Mouse (Mus musculus): ENCODE measurements at regions not wholly inside any gene's neighbourhood (a gene's known extent, or its start where the extent isn't known, plus 50 kb on each side); places are given as distances from the start of the nearest gene placed in this dataset.
"Not testable (repeated sequence)": the region's sequence is repeated elsewhere in the genome, so short reads cannot be mapped to it uniquely, and the experiment has no call there.

DNA sequence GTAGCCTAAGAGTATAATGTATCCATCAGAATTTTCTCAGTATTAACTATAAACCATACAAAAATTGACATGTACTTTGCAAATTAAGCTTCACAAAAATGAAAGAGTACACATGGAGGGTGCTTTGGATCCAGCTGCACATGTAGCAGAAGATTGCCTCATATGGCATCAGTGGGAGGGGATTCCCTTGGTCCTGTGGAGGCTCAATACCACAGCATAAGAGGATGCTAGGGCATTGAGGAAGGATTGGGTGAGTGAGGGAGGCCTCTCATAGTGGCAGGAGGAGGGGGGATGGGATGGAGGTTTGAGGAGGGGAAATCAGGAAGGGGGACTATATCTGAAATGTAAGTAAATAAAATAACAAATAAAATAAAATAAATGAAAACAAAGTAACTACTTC, 301.7 kb upstream of the Cntn5 start:
- DNase-seq (ENCODE audit: low read depth, low spot score), result no peak

DNA sequence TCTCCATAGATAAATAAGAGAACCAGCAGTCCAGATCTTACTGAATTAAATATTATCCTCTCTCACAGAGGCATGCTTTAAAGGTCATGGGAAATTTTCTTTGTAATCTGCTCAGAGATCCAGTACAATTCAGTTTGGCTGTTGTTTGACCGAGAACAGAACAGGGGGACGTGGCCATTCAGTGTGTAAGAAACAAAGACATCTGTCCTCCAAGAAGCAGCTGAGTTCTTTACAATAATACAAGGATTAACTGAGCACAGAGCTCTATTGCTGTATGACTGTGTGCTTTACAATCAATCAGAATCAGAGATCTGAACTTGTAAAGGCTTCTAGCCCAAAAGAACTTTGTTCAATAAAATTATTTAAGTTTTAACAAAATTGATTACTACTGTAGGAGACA, 287.6 kb upstream of the Cntn5 start:
- DNase-seq (ENCODE audit: low read depth, low spot score), result no peak

DNA sequence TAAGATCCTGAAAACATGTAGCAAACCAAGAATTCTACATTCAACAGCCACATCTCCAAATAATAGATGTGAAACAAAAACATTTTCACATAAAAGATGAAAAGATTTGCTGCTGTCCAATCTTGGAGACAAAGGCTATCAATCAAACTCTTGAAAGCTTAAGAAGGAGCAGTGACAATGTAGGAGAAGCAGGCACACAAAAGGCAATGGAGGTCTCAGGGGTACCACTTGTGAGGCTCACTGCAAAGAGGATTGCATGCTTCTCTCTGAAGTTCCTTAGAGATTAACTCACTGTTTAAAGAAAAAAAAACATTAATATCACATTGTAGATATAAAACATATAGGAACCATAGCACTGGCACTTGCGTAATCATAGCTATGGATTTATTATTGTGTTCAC, 241.2 kb upstream of the Cntn5 start:
- no peak for DNase-seq (ENCODE audit: low read depth, low spot score)

DNA sequence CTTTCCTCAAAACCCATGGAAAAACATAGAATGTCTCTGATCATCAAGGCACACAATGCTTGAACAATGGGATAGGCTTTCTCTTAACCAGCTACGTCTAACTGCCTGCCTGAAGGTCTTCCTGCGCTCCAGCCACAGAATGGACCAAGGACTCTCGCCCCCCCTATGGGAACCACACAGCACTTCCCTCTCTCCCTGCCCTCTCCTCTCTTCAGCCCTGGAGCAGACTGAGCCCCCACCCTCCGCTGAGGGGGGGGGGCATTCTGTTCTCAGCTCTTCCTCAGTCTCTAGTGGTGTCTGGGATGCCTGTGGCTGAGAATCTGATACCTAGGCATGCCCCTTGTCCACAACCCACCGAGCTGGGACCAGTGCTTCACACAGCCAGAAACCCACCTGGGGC, 222.3 kb upstream of the Cntn5 start:
- no peak for DNase-seq (ENCODE audit: low read depth, low spot score)

DNA sequence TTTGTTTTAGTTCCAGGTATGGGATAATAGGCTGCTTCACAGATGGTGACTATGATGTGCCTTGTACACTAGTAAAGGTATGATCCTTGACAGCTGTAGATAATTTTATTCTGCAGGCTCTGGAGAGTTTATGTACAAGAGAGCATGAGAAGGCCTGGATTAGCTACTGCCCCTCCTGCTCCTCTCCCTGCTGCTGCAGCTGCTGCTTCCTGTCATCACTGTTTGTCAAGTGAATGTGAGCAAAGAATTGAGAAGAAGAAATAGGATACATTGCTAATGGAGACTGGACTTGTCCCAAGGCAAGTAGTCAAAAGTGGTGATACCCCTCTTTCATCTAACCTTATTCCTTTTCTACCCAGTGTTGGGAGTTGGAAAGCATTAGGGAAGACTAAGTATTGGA, 214.6 kb upstream of the Cntn5 start:
- no peak for DNase-seq (ENCODE audit: low read depth, low spot score)

DNA sequence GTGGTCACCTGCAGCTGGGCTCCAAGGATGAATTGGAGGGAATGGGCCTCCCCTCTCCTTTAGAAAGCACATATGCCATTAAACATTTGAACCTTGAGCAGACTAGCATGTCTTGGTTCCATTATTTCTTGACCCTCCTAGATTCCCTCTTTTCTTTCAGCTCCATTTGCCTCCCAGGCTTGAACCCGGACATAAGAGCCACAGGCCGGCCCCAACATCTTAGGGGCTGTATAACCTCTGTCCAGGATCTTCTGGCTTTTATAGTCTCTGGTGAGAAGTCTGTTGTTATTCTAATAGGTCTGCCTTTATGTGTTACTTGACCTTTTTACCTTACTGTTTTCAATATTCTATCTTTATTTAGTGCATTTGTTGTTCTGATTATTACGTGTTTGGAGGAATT, 203.3 kb upstream of the Cntn5 start:
- DNase-seq (ENCODE audit: low read depth, low spot score), result not testable (repeated sequence)

DNA sequence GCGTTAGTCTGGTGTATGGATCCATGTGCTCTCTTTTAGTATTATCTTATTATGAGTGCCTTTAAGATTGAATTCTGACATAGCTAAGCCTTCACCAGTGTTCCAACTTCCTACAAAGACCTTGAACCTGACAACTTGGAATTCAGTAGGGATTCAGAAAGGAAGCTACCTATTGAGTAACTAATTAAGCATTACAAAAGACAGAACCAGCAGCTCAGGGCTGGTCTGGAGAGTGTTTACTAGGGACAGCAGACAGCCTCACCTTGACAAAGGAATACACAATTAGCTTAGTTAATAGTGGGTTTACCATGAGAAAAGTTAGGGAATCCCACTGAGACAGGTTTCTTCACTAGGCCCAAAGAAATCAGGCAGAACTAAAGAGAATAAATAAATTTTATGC, 202.6 kb upstream of the Cntn5 start:
- not testable (repeated sequence) for DNase-seq (ENCODE audit: low read depth, low spot score)

DNA sequence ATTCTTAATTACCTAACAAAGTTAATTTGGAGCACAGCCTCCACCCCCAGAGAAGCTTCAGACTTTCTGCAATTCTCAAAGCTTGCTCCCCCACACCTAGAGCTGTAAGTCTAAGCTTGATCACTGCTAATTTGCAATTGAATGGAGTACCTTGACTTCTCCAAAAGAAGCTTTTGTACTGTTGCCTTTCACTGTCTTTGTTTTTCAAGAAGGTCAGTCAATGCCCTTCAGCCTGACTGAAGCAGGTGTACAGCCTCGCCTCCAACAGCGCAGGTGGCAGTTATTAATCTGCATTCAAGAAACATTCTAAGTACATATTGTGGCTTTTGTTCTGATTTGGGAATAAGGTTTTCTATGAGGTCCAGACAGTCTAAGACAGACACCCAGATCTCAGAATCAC, 201.7 kb upstream of the Cntn5 start:
- DNase-seq (ENCODE audit: low read depth, low spot score), result no peak

DNA sequence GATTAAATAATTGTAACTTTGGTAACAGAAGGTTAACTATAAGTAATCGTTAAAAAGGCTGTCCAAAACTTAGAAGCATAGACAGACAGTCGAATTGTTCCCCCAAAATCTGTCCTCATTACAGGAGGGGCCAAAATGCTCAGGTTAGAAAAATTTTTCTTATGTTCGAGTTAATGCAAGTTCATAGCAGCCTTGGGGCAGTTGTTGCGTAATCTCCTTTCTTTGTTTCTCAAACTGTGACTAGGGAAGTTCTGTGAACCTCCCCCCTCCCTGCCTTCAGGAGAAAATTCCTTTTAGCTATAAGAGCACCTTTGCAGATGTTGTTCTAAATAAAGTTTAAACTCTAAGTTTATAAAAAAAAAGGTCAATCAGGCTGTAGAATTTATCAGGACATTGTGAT, 198.9 kb upstream of the Cntn5 start:
- no peak for DNase-seq (ENCODE audit: low read depth, low spot score)

DNA sequence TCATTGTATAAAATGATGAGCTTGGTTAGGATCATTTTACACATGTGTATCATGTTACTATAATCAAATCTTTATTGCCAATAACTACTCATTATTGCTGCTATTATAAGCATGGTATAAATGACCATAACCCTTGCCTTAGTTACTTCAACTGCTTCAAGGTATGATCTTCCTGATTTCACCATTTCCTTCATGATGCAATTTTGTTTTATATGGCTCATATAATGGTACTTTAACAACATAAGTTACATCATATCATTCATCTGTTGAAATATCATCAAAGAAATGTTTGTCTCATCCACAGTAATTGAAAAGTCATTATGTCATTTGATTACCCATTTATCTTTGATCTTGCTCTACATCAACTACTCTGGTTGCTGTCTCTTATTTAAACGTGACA, 188.3 kb upstream of the Cntn5 start:
- no peak for DNase-seq (ENCODE audit: low read depth, low spot score)

DNA sequence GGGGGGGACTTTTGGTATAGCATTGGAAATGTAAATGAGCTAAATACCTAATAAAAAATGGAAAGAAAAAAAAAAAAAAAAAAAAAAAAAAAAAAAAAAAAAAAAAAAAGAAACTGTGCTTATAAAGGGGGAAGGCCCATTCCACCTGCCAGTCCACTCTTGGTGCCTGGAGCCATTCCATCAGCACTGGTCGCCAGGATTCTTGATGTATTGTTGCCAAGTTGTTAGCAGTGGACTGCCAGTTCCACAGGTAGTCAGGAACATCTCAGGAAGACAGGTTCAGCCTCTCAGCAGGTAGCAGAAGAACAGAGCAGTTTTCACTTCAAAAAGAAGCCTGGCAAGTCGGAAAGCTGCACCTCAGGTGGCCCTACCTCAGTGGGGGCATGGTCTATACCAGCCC, 162.6 kb upstream of the Cntn5 start:
- DNase-seq (ENCODE audit: low read depth, low spot score), result not testable (repeated sequence)

DNA sequence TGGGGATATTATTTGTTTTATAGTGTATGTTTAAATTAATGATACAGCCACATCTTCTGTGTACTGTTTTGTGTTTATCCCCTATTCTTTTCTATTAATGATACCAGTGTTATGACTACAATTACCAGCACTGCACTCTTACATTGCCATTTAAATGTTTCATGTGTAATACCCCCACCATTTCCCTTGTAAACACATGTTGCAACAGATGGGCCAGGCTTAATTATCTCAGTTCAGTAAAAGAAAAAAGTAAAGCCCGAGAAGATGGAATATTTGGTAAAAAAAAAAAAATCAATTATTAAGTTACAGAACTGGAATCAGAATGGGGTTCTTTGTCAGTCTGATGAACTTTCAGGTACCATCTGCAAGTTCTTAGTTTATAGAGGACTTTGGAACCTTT, 158.3 kb upstream of the Cntn5 start:
- DNase-seq (ENCODE audit: low read depth, low spot score), result no peak
